Mouse (Mus musculus): Measurements from ENCODE around the gene Gm14137.

GRCm38 (mm10) chr2:119208344-119209175 lies 34.3 kb downstream of the Gm14137 start, which contains the start of the genes Zfyve19 and Dnajc17:
- TF ChIP-seq CTCF (IDR thresholded peaks at IDR 0.05; ENCODE audit: insufficient read depth, low read length) (no peak), POLR2A (IDR thresholded peaks at IDR 0.05; ENCODE audit: borderline replicate concordance, extremely low read depth, low read depth, low read length) (peak; percentile 85; the same call in 1 of the 2 replicates)

Measured in lung, adult 2 months (tissue).